Mouse (Mus musculus): ENCODE results near the gene Gm20843. TPM values are rescaled to one million over a fixed set of nuclear protein-coding genes. Genes with fewer than 3 reads are reported as not detected.
"Not testable (repeated sequence)": the region's sequence is repeated elsewhere in the genome, so short reads cannot be mapped to it uniquely, and the experiment has no call there.

Gm20843 gene
- polyA plus RNA-seq (2016; fragmentation: Nextera tagmentation; extraction: Ambion mirVana) = not detected in 2 replicates

DNA sequence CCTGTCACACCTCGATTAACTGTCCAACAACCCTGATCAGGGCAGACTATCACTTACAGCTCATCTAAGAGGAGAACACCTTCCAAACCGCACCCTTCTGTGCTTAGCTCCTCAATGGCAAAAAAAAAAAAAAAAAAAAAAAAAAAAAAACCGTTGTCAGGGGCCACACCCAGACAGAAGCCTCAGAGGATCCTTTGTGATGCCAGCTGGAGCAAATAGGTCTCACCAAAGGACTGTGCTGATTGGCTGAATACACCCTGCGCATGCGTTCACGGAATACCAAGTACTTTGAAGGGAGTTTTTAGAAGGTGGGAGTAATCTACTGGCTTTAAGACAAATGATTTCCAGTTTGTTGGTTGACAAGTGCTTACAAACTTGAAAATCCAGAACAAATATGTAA, at the start of gene Gm20843:
Gene Gm20843, minus strand, starts transcription at position 101 of the 400 bp plus-strand sequence.
- not testable (repeated sequence) for H3K4me3 ChIP-seq; H3K36me3 ChIP-seq; H3K9me3 ChIP-seq; H3K9ac ChIP-seq; H3K4me2 ChIP-seq (replicated peaks); ATAC-seq (ENCODE audit: low FRiP score, low read depth); H3K27ac ChIP-seq; H3K4me1 ChIP-seq; H3K27me3 ChIP-seq (replicated peaks)
- no CpG with 5 or more reads among the region's 6 CpGs for WGBS
